Mouse (Mus musculus) gastrocnemius, adult 18-20 months (tissue): ENCODE measurements around the gene Gm17660. TPM values are rescaled to one million over a fixed set of nuclear protein-coding genes. Genes with fewer than 3 reads are reported as not detected.
A peak's percentile ranks its signal among the peaks of the same experiment; 100 is the strongest.

Experiments
- DNase-seq: peaks from one replicate; pipeline ENCODE4 v3.0.0; 2021; ENCODE audit warnings: low spot score
- long read RNA-seq, 2 experiments: library from polyadenylated mRNA; stranded (forward); transcript quantifications; one replicate each; pipeline ENCODE4 v2.0.0; 2021
- total RNA-seq, 2 experiments: library from RNA; stranded (reverse); gene quantifications; 2 replicates each; pipeline ENCODE4 v1.2.3; 2021

Gene Gm17660
- not detected for total RNA-seq
- long read RNA-seq, experiment 1, result 0 reads
- long read RNA-seq, experiment 2, result 0 reads

GRCm38 (mm10) chr5:104077508-104077907, at the start of gene Gm17660:
Gene Gm17660, minus strand, starts transcription at chr5:104077608.
- no peak for DNase-seq

- DNase-seq, result peak; percentile 41
Measured at GRCm38 (mm10) chr5:104126561-104127320, 49.3 kb upstream of the Gm17660 start.

GRCm38 (mm10) chr5:104124016-104124658, 46.7 kb upstream of the Gm17660 start:
- DNase-seq, result no peak

- DNase-seq, result peak; percentile 38
Measured at GRCm38 (mm10) chr5:104115890-104116289, 38.5 kb upstream of the Gm17660 start.

GRCm38 (mm10) chr5:104115118-104115517, 37.7 kb upstream of the Gm17660 start:
- peak; percentile 67 for DNase-seq

GRCm38 (mm10) chr5:104113491-104114172, 36.2 kb upstream of the Gm17660 start, which contains the start of gene Sparcl1:
Gene Sparcl1, minus strand, starts transcription at chr5:104113733.
- peak; percentile 53 for DNase-seq

- no peak for DNase-seq
Measured at GRCm38 (mm10) chr5:104112511-104112910, 35.1 kb upstream of the Gm17660 start.

- no peak for DNase-seq
Measured at GRCm38 (mm10) chr5:104112016-104112415, 34.6 kb upstream of the Gm17660 start.

GRCm38 (mm10) chr5:104110171-104110920, 32.9 kb upstream of the Gm17660 start:
- DNase-seq, result no peak

GRCm38 (mm10) chr5:104109516-104109915, 32.1 kb upstream of the Gm17660 start:
- peak; percentile 31 for DNase-seq

GRCm38 (mm10) chr5:104108879-104109369, 31.5 kb upstream of the Gm17660 start:
- no peak for DNase-seq

- DNase-seq, result no peak
Measured at GRCm38 (mm10) chr5:104108127-104108875, 30.9 kb upstream of the Gm17660 start.

GRCm38 (mm10) chr5:104104111-104104510, 26.7 kb upstream of the Gm17660 start:
- DNase-seq, result no peak

GRCm38 (mm10) chr5:104103171-104103570, 25.8 kb upstream of the Gm17660 start:
- DNase-seq, result no peak

- DNase-seq, result no peak
Measured at GRCm38 (mm10) chr5:104101678-104102531, 24.5 kb upstream of the Gm17660 start.

- DNase-seq, result peak; percentile 63
Measured at GRCm38 (mm10) chr5:104096078-104096938, 18.9 kb upstream of the Gm17660 start.

GRCm38 (mm10) chr5:104095416-104096077, 18.1 kb upstream of the Gm17660 start:
- DNase-seq, result no peak

GRCm38 (mm10) chr5:104089751-104090150, 12.3 kb upstream of the Gm17660 start:
- DNase-seq, result no peak
